Mouse (Mus musculus): Measurements from ENCODE around the gene Pi16. TPM values are rescaled to one million over a fixed set of nuclear protein-coding genes. Genes with fewer than 3 reads are reported as not detected.
A peak's percentile ranks its signal among the peaks of the same experiment; 100 is the strongest.
"Not testable (repeated sequence)": the region's sequence is repeated elsewhere in the genome, so short reads cannot be mapped to it uniquely, and the experiment has no call there.

Gene Pi16
- polyA plus RNA-seq, 1 experiment: 4.2 TPM

- 89% methylated on average over 12 of the region's 12 CpGs for WGBS
- TF ChIP-seq CTCF (IDR thresholded peaks at IDR 0.05; ENCODE audit: extremely low read depth, insufficient read depth, insufficient read length, insufficient replicate concordance) (no peak), POLR2A (IDR thresholded peaks at IDR 0.05; ENCODE audit: low read depth, low read length) (no peak)
- Histone ChIP-seq H3K36me3 (ENCODE audit: control insufficient read depth, insufficient read depth, low read length) (peaks cover 1% of the 10 kb centered on the region), H3K27ac (ENCODE audit: insufficient read depth, low read length) (no peak overlapping the region), H3K27me3 (ENCODE audit: control insufficient read depth, insufficient read depth, low read length) (no peaks in the 10 kb centered on the region), H3K4me3 (ENCODE audit: extremely low read depth, insufficient read depth, insufficient read length) (no peak overlapping the region), H3K4me1 (ENCODE audit: control insufficient read depth, insufficient read depth, insufficient read length) (peaks cover 17% of the 10 kb centered on the region; the same call in 1 of the 2 replicates)
- no peak for DNase-seq (ENCODE audit: low read depth in 1 of 2, low spot score in 2 of 2)
These were observed 27.8 kb downstream of the Pi16 start for GRCm38 (mm10) chr17:29345272-29345671.

- Histone ChIP-seq H3K4me1 (ENCODE audit: control insufficient read depth, insufficient read depth, insufficient read length) (peaks cover 14% of the 10 kb centered on the region; the same call in 1 of the 2 replicates), H3K27me3 (ENCODE audit: control insufficient read depth, insufficient read depth, low read length) (no peaks in the 10 kb centered on the region), H3K4me3 (ENCODE audit: extremely low read depth, insufficient read depth, insufficient read length) (peak overlapping the region; percentile 68), H3K36me3 (ENCODE audit: control insufficient read depth, insufficient read depth, low read length) (peaks cover 1% of the 10 kb centered on the region), H3K27ac (ENCODE audit: insufficient read depth, low read length) (0 out of 2 replicates have a peak overlapping the region, but pooled peaks have one; percentile 9)
- TF ChIP-seq CTCF (IDR thresholded peaks at IDR 0.05; ENCODE audit: extremely low read depth, insufficient read depth, insufficient read length, insufficient replicate concordance): no peak
- no peak for TF ChIP-seq POLR2A (IDR thresholded peaks at IDR 0.05; ENCODE audit: low read depth, low read length)
- 9% methylated on average over 11 of the region's 11 CpGs for WGBS
- no peak for DNase-seq (ENCODE audit: low read depth in 1 of 2, low spot score in 2 of 2)
These were observed 29.1 kb downstream of the Pi16 start for GRCm38 (mm10) chr17:29346496-29347125.

GRCm38 (mm10) chr17:29347126-29347644, 29.7 kb downstream of the Pi16 start:
- under 1% methylated on average over 45 of the region's 45 CpGs for WGBS
- TF ChIP-seq CTCF (IDR thresholded peaks at IDR 0.05; ENCODE audit: extremely low read depth, insufficient read depth, insufficient read length, insufficient replicate concordance): no peak
- no peak for TF ChIP-seq POLR2A (IDR thresholded peaks at IDR 0.05; ENCODE audit: low read depth, low read length)
- Histone ChIP-seq H3K36me3 (ENCODE audit: control insufficient read depth, insufficient read depth, low read length) (peaks cover 1% of the 10 kb centered on the region), H3K27ac (ENCODE audit: insufficient read depth, low read length) (peak overlapping the region; percentile 9; the same call in 1 of the 2 replicates), H3K4me3 (ENCODE audit: extremely low read depth, insufficient read depth, insufficient read length) (peak overlapping the region; percentile 68), H3K4me1 (ENCODE audit: control insufficient read depth, insufficient read depth, insufficient read length) (peaks cover 10% of the 10 kb centered on the region; the same call in 1 of the 2 replicates), H3K27me3 (ENCODE audit: control insufficient read depth, insufficient read depth, low read length) (no peaks in the 10 kb centered on the region)
- no peak for DNase-seq (ENCODE audit: low read depth in 1 of 2, low spot score in 2 of 2)

GRCm38 (mm10) chr17:29347645-29348256, 30.3 kb downstream of the Pi16 start, which contains the start of gene Mtch1:
Gene Mtch1 (minus strand): TSS chr17:29347934.
- no peaks in the 10 kb centered on the region for H3K27me3 ChIP-seq (ENCODE audit: control insufficient read depth, insufficient read depth, low read length)
- peak within 1 kb of the TSS; percentile 68 for H3K4me3 ChIP-seq (ENCODE audit: extremely low read depth, insufficient read depth, insufficient read length)
- peak; percentile 90 to 100 for DNase-seq (ENCODE audit: low read depth in 1 of 2, low spot score in 2 of 2)
- peaks cover 1% of the 10 kb centered on the region for H3K36me3 ChIP-seq (ENCODE audit: control insufficient read depth, insufficient read depth, low read length)
- TF ChIP-seq CTCF (IDR thresholded peaks at IDR 0.05; ENCODE audit: extremely low read depth, insufficient read depth, insufficient read length, insufficient replicate concordance): no peak
- TF ChIP-seq POLR2A (IDR thresholded peaks at IDR 0.05; ENCODE audit: low read depth, low read length): peak; percentile 46
- peaks cover 10% of the 10 kb centered on the region; the same call in 1 of the 2 replicates for H3K4me1 ChIP-seq (ENCODE audit: control insufficient read depth, insufficient read depth, insufficient read length)
- H3K27ac ChIP-seq (ENCODE audit: insufficient read depth, low read length): peak within 1 kb of the TSS; percentile 75
- WGBS: 3% methylated on average over 52 of the region's 53 CpGs

GRCm38 (mm10) chr17:29348996-29349395, 31.5 kb downstream of the Pi16 start:
- TF ChIP-seq POLR2A (IDR thresholded peaks at IDR 0.05; ENCODE audit: low read depth, low read length) (no peak), CTCF (IDR thresholded peaks at IDR 0.05; ENCODE audit: extremely low read depth, insufficient read depth, insufficient read length, insufficient replicate concordance) (no peak)
- 78% methylated on average over 2 of the region's 2 CpGs for WGBS
- Histone ChIP-seq H3K4me1 (ENCODE audit: control insufficient read depth, insufficient read depth, insufficient read length) (peaks cover 10% of the 10 kb centered on the region; the same call in 1 of the 2 replicates), H3K27me3 (ENCODE audit: control insufficient read depth, insufficient read depth, low read length) (no peaks in the 10 kb centered on the region), H3K36me3 (ENCODE audit: control insufficient read depth, insufficient read depth, low read length) (no peaks in the 10 kb centered on the region), H3K27ac (ENCODE audit: insufficient read depth, low read length) (no peak overlapping the region), H3K4me3 (ENCODE audit: extremely low read depth, insufficient read depth, insufficient read length) (no peak overlapping the region)
- no peak for DNase-seq (ENCODE audit: low read depth in 1 of 2, low spot score in 2 of 2)

- 91% methylated on average over 5 of the region's 5 CpGs for WGBS
- not testable (repeated sequence) for DNase-seq (ENCODE audit: low read depth in 1 of 2, low spot score in 2 of 2); H3K27me3 ChIP-seq (ENCODE audit: control insufficient read depth, insufficient read depth, low read length); H3K27ac ChIP-seq (ENCODE audit: insufficient read depth, low read length); H3K4me3 ChIP-seq (ENCODE audit: extremely low read depth, insufficient read depth, insufficient read length); H3K36me3 ChIP-seq (ENCODE audit: control insufficient read depth, insufficient read depth, low read length); H3K4me1 ChIP-seq (ENCODE audit: control insufficient read depth, insufficient read depth, insufficient read length)
These were observed 33.6 kb downstream of the Pi16 start for GRCm38 (mm10) chr17:29351056-29351455.

GRCm38 (mm10) chr17:29355461-29355840, 38.0 kb downstream of the Pi16 start:
- WGBS: 80% methylated on average over 5 of the region's 5 CpGs
- no peak overlapping the region for H3K4me3 ChIP-seq (ENCODE audit: extremely low read depth, insufficient read depth, insufficient read length)
- no peak for DNase-seq (ENCODE audit: low read depth in 1 of 2, low spot score in 2 of 2)
- H3K36me3 ChIP-seq (ENCODE audit: control insufficient read depth, insufficient read depth, low read length): no peaks in the 10 kb centered on the region
- peaks cover 8% of the 10 kb centered on the region for H3K4me1 ChIP-seq (ENCODE audit: control insufficient read depth, insufficient read depth, insufficient read length)
- peak overlapping the region; percentile 63 for H3K27ac ChIP-seq (ENCODE audit: insufficient read depth, low read length)
- H3K27me3 ChIP-seq (ENCODE audit: control insufficient read depth, insufficient read depth, low read length): no peaks in the 10 kb centered on the region
- TF ChIP-seq POLR2A (IDR thresholded peaks at IDR 0.05; ENCODE audit: low read depth, low read length) (no peak), CTCF (IDR thresholded peaks at IDR 0.05; ENCODE audit: extremely low read depth, insufficient read depth, insufficient read length, insufficient replicate concordance) (no peak)
